Mouse (Mus musculus): ENCODE results near the gene Olfr319. TPM values are rescaled to one million over a fixed set of nuclear protein-coding genes. Genes with fewer than 3 reads are reported as not detected.
"Not testable (repeated sequence)": the region's sequence is repeated elsewhere in the genome, so short reads cannot be mapped to it uniquely, and the experiment has no call there.

Gene Olfr319
- polyA plus RNA-seq, 1 experiment from 2014 or later = 0.10 TPM

DNA sequence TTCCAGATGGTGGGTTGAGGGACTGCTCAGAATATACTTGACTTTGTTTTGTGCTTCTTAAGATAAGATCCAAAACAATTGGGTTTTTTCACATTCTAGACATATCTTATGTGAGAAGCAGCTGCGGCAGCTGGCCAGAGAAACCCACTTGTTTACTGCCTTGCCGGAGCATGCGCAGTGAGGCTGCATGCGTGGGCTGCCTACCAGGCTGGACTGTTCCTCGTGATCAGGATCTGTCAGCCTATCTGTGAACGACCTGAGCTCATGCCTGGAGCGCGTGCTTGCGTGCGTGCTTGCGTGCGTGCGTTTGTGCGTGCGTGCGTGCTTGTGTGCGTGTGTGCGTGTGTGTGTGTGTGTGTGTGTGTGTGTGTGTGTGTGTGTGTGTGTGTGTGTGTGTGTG is 52.1 kb downstream of the Olfr319 start:
- H3K27me3 ChIP-seq; H3K4me1 ChIP-seq; H3K4me2 ChIP-seq; H3K27ac ChIP-seq; H3K36me3 ChIP-seq (replicated peaks); H3K9ac ChIP-seq; H3K9me3 ChIP-seq; ATAC-seq (ENCODE audit: low FRiP score); H3K4me3 ChIP-seq (replicated peaks): not testable (repeated sequence)
- WGBS = 67% methylated on average over 18 of the region's 18 CpGs

DNA sequence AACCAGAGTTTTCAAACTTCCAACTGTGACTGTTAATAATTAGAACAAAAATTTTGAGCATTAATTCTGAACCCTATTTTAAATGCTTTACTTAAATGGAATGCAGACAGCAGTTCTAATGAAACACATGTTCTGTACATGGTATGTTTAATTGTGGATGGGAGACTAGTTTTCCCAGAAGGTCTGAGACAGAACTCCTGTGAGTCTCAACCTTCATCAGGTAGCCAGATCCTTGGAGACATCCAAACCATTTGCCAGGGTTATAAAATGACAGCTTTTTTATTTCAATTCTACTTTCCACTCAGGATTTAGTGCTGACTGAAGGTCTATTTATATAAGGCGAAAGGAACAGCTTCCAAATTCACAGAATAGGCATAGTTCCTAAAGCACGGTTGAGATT is 53.5 kb downstream of the Olfr319 start, which contains the start of gene Olfr316:
Olfr316 (plus strand) TSS at position 301 of the 400 bp plus-strand sequence.
- Histone ChIP-seq H3K9ac (no peak within 1 kb of the TSS), H3K4me2 (no peak within 1 kb of the TSS), H3K9me3 (no peaks in the 10 kb centered on the region), H3K4me1 (no peaks in the 10 kb centered on the region), H3K27me3 (no peaks in the 10 kb centered on the region), H3K4me3 (replicated peaks) (no peak within 1 kb of the TSS), H3K27ac (no peak within 1 kb of the TSS), H3K36me3 (replicated peaks) (no peaks in the 10 kb centered on the region)
- WGBS = 90% methylated on average over 2 of the region's 2 CpGs
- ATAC-seq (ENCODE audit: low FRiP score) = no peak

Other genes starting within 250 kb of the Olfr319 start
- gene Lypd9, start 246.2 kb upstream of the Olfr319 start, polyA plus RNA-seq (2016; fragmentation: Nextera tagmentation; extraction: Ambion mirVana) = not detected in 2 replicates
- not detected in 2 replicates for gene Olfr30, start 236.9 kb upstream of the Olfr319 start, polyA plus RNA-seq (2016; fragmentation: Nextera tagmentation; extraction: Ambion mirVana)
- not detected in 2 replicates for gene Olfr332, start 206.6 kb upstream of the Olfr319 start, polyA plus RNA-seq (2016; fragmentation: Nextera tagmentation; extraction: Ambion mirVana)
- gene Olfr331, start 196.6 kb upstream of the Olfr319 start, polyA plus RNA-seq (2016; fragmentation: Nextera tagmentation; extraction: Ambion mirVana) = not detected in 2 replicates
- not detected in 2 replicates for gene Olfr330, start 164.3 kb upstream of the Olfr319 start, polyA plus RNA-seq (2016; fragmentation: Nextera tagmentation; extraction: Ambion mirVana)
- not detected in 2 replicates for gene Olfr329-ps, start 152.7 kb upstream of the Olfr319 start, polyA plus RNA-seq (2016; fragmentation: Nextera tagmentation; extraction: Ambion mirVana)
- gene Olfr328, start 143.5 kb upstream of the Olfr319 start, polyA plus RNA-seq (2016; fragmentation: Nextera tagmentation; extraction: Ambion mirVana) = 0.06 TPM in 1 of 2 replicates, not detected in the other
- not detected in 2 replicates for gene Olfr224, start 128.6 kb upstream of the Olfr319 start, polyA plus RNA-seq (2016; fragmentation: Nextera tagmentation; extraction: Ambion mirVana)
- gene Olfr325, start 121.4 kb upstream of the Olfr319 start, polyA plus RNA-seq (2016; fragmentation: Nextera tagmentation; extraction: Ambion mirVana) = not detected in 2 replicates
- gene Olfr324, start 104.0 kb upstream of the Olfr319 start, polyA plus RNA-seq (2016; fragmentation: Nextera tagmentation; extraction: Ambion mirVana) = not detected in 2 replicates
- not detected in 2 replicates for gene 2210407C18Rik, start 83.1 kb upstream of the Olfr319 start, polyA plus RNA-seq (2016; fragmentation: Nextera tagmentation; extraction: Ambion mirVana)
- gene Olfr323, start 68.7 kb upstream of the Olfr319 start, polyA plus RNA-seq (2016; fragmentation: Nextera tagmentation; extraction: Ambion mirVana) = not detected in 2 replicates
- 0.36 and 0.49 TPM in 2 replicates for gene Trim58, start 58.7 kb upstream of the Olfr319 start, polyA plus RNA-seq (2016; fragmentation: Nextera tagmentation; extraction: Ambion mirVana)
- gene Olfr322, start 40.4 kb upstream of the Olfr319 start, polyA plus RNA-seq (2016; fragmentation: Nextera tagmentation; extraction: Ambion mirVana) = not detected in 2 replicates
- not detected in 2 replicates for gene Olfr320, start 18.1 kb upstream of the Olfr319 start, polyA plus RNA-seq (2016; fragmentation: Nextera tagmentation; extraction: Ambion mirVana)
- gene Olfr318, start 24.9 kb downstream of the Olfr319 start, polyA plus RNA-seq (2016; fragmentation: Nextera tagmentation; extraction: Ambion mirVana) = not detected in 2 replicates
- gene Olfr317, start 40.0 kb downstream of the Olfr319 start, polyA plus RNA-seq (2016; fragmentation: Nextera tagmentation; extraction: Ambion mirVana) = 0.27 TPM in 1 of 2 replicates, not detected in the other
- not detected in 2 replicates for gene Olfr316, start 53.6 kb downstream of the Olfr319 start, polyA plus RNA-seq (2016; fragmentation: Nextera tagmentation; extraction: Ambion mirVana)
- gene Olfr315, start 74.0 kb downstream of the Olfr319 start, polyA plus RNA-seq (2016; fragmentation: Nextera tagmentation; extraction: Ambion mirVana) = not detected in 2 replicates
- gene Olfr314, start 83.8 kb downstream of the Olfr319 start, polyA plus RNA-seq (2016; fragmentation: Nextera tagmentation; extraction: Ambion mirVana) = not detected in 2 replicates
- gene Fam183b, start 102.8 kb downstream of the Olfr319 start, polyA plus RNA-seq (2016; fragmentation: Nextera tagmentation; extraction: Ambion mirVana) = 2.1 and 2.3 TPM in 2 replicates
- not detected in 2 replicates for gene Olfr313, start 115.8 kb downstream of the Olfr319 start, polyA plus RNA-seq (2016; fragmentation: Nextera tagmentation; extraction: Ambion mirVana)
- gene Olfr312, start 130.1 kb downstream of the Olfr319 start, polyA plus RNA-seq (2016; fragmentation: Nextera tagmentation; extraction: Ambion mirVana) = 0.05 TPM in 1 of 2 replicates, not detected in the other
- not detected in 2 replicates for gene Olfr311, start 140.1 kb downstream of the Olfr319 start, polyA plus RNA-seq (2016; fragmentation: Nextera tagmentation; extraction: Ambion mirVana)
- gene Gm12258, start 148.0 kb downstream of the Olfr319 start, polyA plus RNA-seq (2016; fragmentation: Nextera tagmentation; extraction: Ambion mirVana) = 15.5 and 15.9 TPM in 2 replicates
- 10.6 and 11.1 TPM in 2 replicates for gene 2810021J22Rik, start 168.1 kb downstream of the Olfr319 start, polyA plus RNA-seq (2016; fragmentation: Nextera tagmentation; extraction: Ambion mirVana)
- gene Zfp39, start 205.1 kb downstream of the Olfr319 start, polyA plus RNA-seq (2016; fragmentation: Nextera tagmentation; extraction: Ambion mirVana) = 5.6 and 6.8 TPM in 2 replicates
- gene Btnl10, start 218.7 kb downstream of the Olfr319 start, polyA plus RNA-seq (2016; fragmentation: Nextera tagmentation; extraction: Ambion mirVana) = 0.08 TPM in 1 of 2 replicates, not detected in the other
- 403 and 431 TPM in 2 replicates for gene Rnf187, start 239.8 kb downstream of the Olfr319 start, polyA plus RNA-seq (2016; fragmentation: Nextera tagmentation; extraction: Ambion mirVana)
- 185 and 187 TPM in 2 replicates for gene Hist3h2ba, start 249.8 kb downstream of the Olfr319 start, polyA plus RNA-seq (2016; fragmentation: Nextera tagmentation; extraction: Ambion mirVana)

All from forebrain, embryonic 12.5 days (tissue).